Mouse (Mus musculus) liver, postnatal 0 days (tissue): ENCODE results near the gene Cdkl4.
"Not testable (repeated sequence)": the region's sequence is repeated elsewhere in the genome, so short reads cannot be mapped to it uniquely, and the experiment has no call there.

Experiments used
- CTCF ChIP-seq: sonication (generic); IDR thresholded peaks from 2 replicates; pipeline ENCODE4 v1.5.1; 2016; ENCODE audit warnings: antibody characterized with exemption, low read depth
- EP300 ChIP-seq: IDR thresholded peaks from 2 replicates; pipeline ENCODE4 v1.6.1; 2016; ENCODE audit warnings: antibody characterized with exemption, low read depth, mild to moderate bottlenecking

GRCm38 (mm10) chr17:80531351-80531750 lies 46.3 kb downstream of the Cdkl4 start:
- TF ChIP-seq EP300, CTCF: not testable (repeated sequence)
